ENCODE assay signal across 29 mouse cellular contexts in genomic region chr17:6211721-6212120, GRCm38 (mm10). TPM values are rescaled to one million over a fixed set of nuclear protein-coding genes. Genes with fewer than 3 reads are reported as not detected.
A peak's percentile ranks its signal among the peaks of the same experiment; 100 is the strongest.
DNase-seq lines count a peak whose midpoint lies in the region; ATAC-seq lines count a peak whose summit lies in the region.
"Had no signal": no experiment of that assay in that cellular context is flagged by ENCODE, and none has a peak within 500 bp of the region (broad histone marks: within the 10 kb centered on the region; RNA-seq: fewer than 3 reads in every experiment).

No protein-coding gene starts in this region.

- H3K9me3 ChIP-seq in heart, embryonic 15.5 days (replicated peaks), result no peaks in the 10 kb centered on the region
- H3K9me3 ChIP-seq in hindbrain, embryonic 13.5 days, result no peaks in the 10 kb centered on the region
- H3K9me3 ChIP-seq: embryonic facial prominence, embryonic 10.5 days; embryonic facial prominence, embryonic 15.5 days; forebrain, embryonic 12.5 days; limb, embryonic 10.5 days; limb, embryonic 15.5 days; liver, embryonic 13.5 days; megakaryocyte, embryonic 14.5 days; midbrain, embryonic 12.5 days; neural tube, embryonic 12.5 days had no signal

- no peak overlapping the region for H3K9ac ChIP-seq in heart, embryonic 15.5 days
- no peak overlapping the region for H3K9ac ChIP-seq in hindbrain, embryonic 13.5 days
- H3K9ac ChIP-seq: embryonic facial prominence, embryonic 15.5 days; forebrain, embryonic 12.5 days; limb, embryonic 15.5 days; liver, embryonic 13.5 days; midbrain, embryonic 12.5 days; neural tube, embryonic 12.5 days had no signal

- DNase-seq in layer of hippocampus, adult 9-11 months, result peak; percentile 0
- no peak for DNase-seq in layer of hippocampus, postnatal 25 days (ENCODE audit: extremely low spot score in 1 of 2, low spot score in 1 of 2)
- peak; percentile 50 for DNase-seq in heart, adult 8-10 months (ENCODE audit: low spot score)
- DNase-seq in urinary bladder, postnatal 36 days (ENCODE audit: low spot score in 2 of 2), result no peak
- DNase-seq in MN1 (ENCODE audit: low spot score), result no peak
- DNase-seq: cerebellum, adult 8-10 months; cerebellum, postnatal 25 days; gastrocnemius, postnatal 10 days; kidney, adult 8-10 months; kidney, postnatal 10 days; liver, embryonic 13.5 days; lung, adult 18-20 months; lung, postnatal 4 days; right cerebral cortex, adult 18-20 months; spleen, adult 18-20 months; thymus, postnatal 36 days had no signal

- 73% methylated on average over 1 of the region's 1 CpGs for WGBS in heart, embryonic 15.5 days
- WGBS in hindbrain, embryonic 13.5 days, result 93% methylated on average over 1 of the region's 1 CpGs

- H3K36me3 ChIP-seq in heart, embryonic 15.5 days, result peaks cover 9% of the 10 kb centered on the region; the same call in 1 of the 2 replicates
- H3K36me3 ChIP-seq in hindbrain, embryonic 13.5 days, result peaks cover 88% of the 10 kb centered on the region
- H3K36me3 ChIP-seq: liver, embryonic 13.5 days had no signal

- ATAC-seq in heart, embryonic 15.5 days (replicated peaks; ENCODE audit: insufficient number of reproducible peaks, insufficient read depth, low FRiP score, low read depth), result peak; percentile 59; the same call in 1 of the 2 replicates
- no peak for ATAC-seq in hindbrain, embryonic 13.5 days (ENCODE audit: low FRiP score)
- ATAC-seq: hindbrain, embryonic 16.5 days; lung, postnatal 0 days had no signal

- no peak overlapping the region for H3K4me2 ChIP-seq in heart, embryonic 15.5 days
- no peak overlapping the region for H3K4me2 ChIP-seq in hindbrain, embryonic 13.5 days
- H3K4me2 ChIP-seq: embryonic facial prominence, embryonic 15.5 days; forebrain, embryonic 12.5 days; limb, embryonic 15.5 days; liver, embryonic 13.5 days; midbrain, embryonic 12.5 days; neural tube, embryonic 12.5 days had no signal

- no peak overlapping the region for H3K4me3 ChIP-seq in heart, embryonic 15.5 days
- no peak overlapping the region for H3K4me3 ChIP-seq in hindbrain, embryonic 13.5 days
- H3K4me3 ChIP-seq: embryonic facial prominence, embryonic 10.5 days; embryonic facial prominence, embryonic 15.5 days; forebrain, embryonic 12.5 days; limb, embryonic 10.5 days; limb, embryonic 15.5 days; liver, embryonic 13.5 days; megakaryocyte, embryonic 14.5 days; midbrain, embryonic 12.5 days; myocyte; neural tube, embryonic 12.5 days had no signal

- H3K27me3 ChIP-seq in heart, embryonic 15.5 days, result no peaks in the 10 kb centered on the region
- no peaks in the 10 kb centered on the region for H3K27me3 ChIP-seq in hindbrain, embryonic 13.5 days
- H3K27me3 ChIP-seq: embryonic facial prominence, embryonic 15.5 days; forebrain, embryonic 12.5 days; limb, embryonic 15.5 days; liver, embryonic 13.5 days; midbrain, embryonic 12.5 days; neural tube, embryonic 12.5 days had no signal

- H3K4me1 ChIP-seq in heart, embryonic 15.5 days (replicated peaks), result peaks cover 24% of the 10 kb centered on the region
- no peaks in the 10 kb centered on the region for H3K4me1 ChIP-seq in hindbrain, embryonic 13.5 days (replicated peaks)
- H3K4me1 ChIP-seq: embryonic facial prominence, embryonic 10.5 days; embryonic facial prominence, embryonic 15.5 days; forebrain, embryonic 12.5 days; limb, embryonic 10.5 days; limb, embryonic 15.5 days; liver, embryonic 13.5 days; midbrain, embryonic 12.5 days; neural tube, embryonic 12.5 days had no signal

- peak overlapping the region; percentile 72 for H3K27ac ChIP-seq in heart, embryonic 15.5 days
- H3K27ac ChIP-seq in hindbrain, embryonic 13.5 days, result no peak overlapping the region
- H3K27ac ChIP-seq: embryonic facial prominence, embryonic 10.5 days; embryonic facial prominence, embryonic 15.5 days; forebrain, embryonic 12.5 days; limb, embryonic 10.5 days; limb, embryonic 15.5 days; liver, embryonic 13.5 days; midbrain, embryonic 12.5 days; neural tube, embryonic 12.5 days had no signal

RNA-seq across cellular contexts. Expression of gene Tmem181a, which starts 44.9 kb away (rescaled TPM):
- total RNA-seq in layer of hippocampus, postnatal 25 days (2021), result 10 to 100 TPM; 55.2 to 61.4 TPM
- total RNA-seq in heart, adult 8-10 months (2022), result 1 to 10 TPM; 6.2 to 7.8 (median 7.2) TPM
- 13.1 and 15.6 TPM in 2 replicates for polyA plus RNA-seq in heart, embryonic 15.5 days (2015; fragmentation: Nextera tagmentation; extraction: Ambion mirVana)
- polyA plus RNA-seq in hindbrain, embryonic 13.5 days (2015; fragmentation: Nextera tagmentation; extraction: Ambion mirVana), result 38.7 and 39.4 TPM in 2 replicates

Comparison
In these comparisons a context has a peak if more than half of its experiments do, and no peak if none do; other contexts are left out.
1. DNase-seq: peak in layer of hippocampus, adult 9-11 months (single experiment) and heart, adult 8-10 months (single experiment); none in layer of hippocampus, postnatal 25 days (0 of 2), urinary bladder, postnatal 36 days (0 of 2) and MN1 (single experiment).
2. RNA of gene Tmem181a, which starts 44.9 kb away (total RNA-seq): 55.2 to 61.4 TPM in layer of hippocampus, postnatal 25 days; 6.2 to 7.8 TPM in heart, adult 8-10 months; every median in the first group is over 4 times any median in the second.